Mouse (Mus musculus) embryo, embryonic 10 days (tissue): ENCODE data around the gene Zfp597.
"Not testable (repeated sequence)": the region's sequence is repeated elsewhere in the genome, so short reads cannot be mapped to it uniquely, and the experiment has no call there.

Experiments used
- DNase-seq: peaks from one replicate; pipeline ENCODE4 v3.0.0-alpha.2; 2015; ENCODE audit warnings: low spot score

Gene Zfp597

GRCm38 (mm10) chr16:3855776-3856175, 28.6 kb downstream of the Zfp597 start:
- DNase-seq = no peak

- DNase-seq = no peak
Measured at GRCm38 (mm10) chr16:3854437-3855182, 29.8 kb downstream of the Zfp597 start.

GRCm38 (mm10) chr16:3852586-3852985, 31.8 kb downstream of the Zfp597 start:
- peak; percentile 65 for DNase-seq

- not testable (repeated sequence) for DNase-seq
Measured at GRCm38 (mm10) chr16:3851301-3851700, 33.1 kb downstream of the Zfp597 start.

- no peak for DNase-seq
Measured at GRCm38 (mm10) chr16:3848416-3848815, 35.9 kb downstream of the Zfp597 start.

- DNase-seq = no peak
Measured at GRCm38 (mm10) chr16:3847871-3848270, 36.5 kb downstream of the Zfp597 start.

GRCm38 (mm10) chr16:3846711-3847518, 37.4 kb downstream of the Zfp597 start, which contains the start of gene Zfp174:
Gene Zfp174, plus strand, starts transcription at chr16:3847268.
- DNase-seq = peak; percentile 97

GRCm38 (mm10) chr16:3843796-3844195, 40.6 kb downstream of the Zfp597 start:
- DNase-seq = no peak

GRCm38 (mm10) chr16:3842989-3843388, 41.4 kb downstream of the Zfp597 start:
- DNase-seq = no peak

- DNase-seq = peak; percentile 51
Measured at GRCm38 (mm10) chr16:3839157-3839885, 45.0 kb downstream of the Zfp597 start.

- no peak for DNase-seq
Measured at GRCm38 (mm10) chr16:3835461-3835860, 48.9 kb downstream of the Zfp597 start.

- peak; percentile 17 for DNase-seq
Measured at GRCm38 (mm10) chr16:3830588-3831109, 53.7 kb downstream of the Zfp597 start, which contains the start of gene Olfr15. Gene Olfr15, plus strand, starts transcription at chr16:3830878.

- DNase-seq = no peak
Measured at GRCm38 (mm10) chr16:3829727-3830126, 54.6 kb downstream of the Zfp597 start.

GRCm38 (mm10) chr16:3828021-3828420, 56.3 kb downstream of the Zfp597 start:
- DNase-seq = no peak

GRCm38 (mm10) chr16:3820202-3820601, 64.2 kb downstream of the Zfp597 start:
- DNase-seq = no peak

GRCm38 (mm10) chr16:3814667-3815066, 69.7 kb downstream of the Zfp597 start:
- not testable (repeated sequence) for DNase-seq
